Mouse (Mus musculus): ENCODE results near the gene Armh2.

- TF ChIP-seq CTCF (IDR thresholded peaks at IDR 0.05; ENCODE audit: borderline replicate concordance, insufficient read depth, low read length) = no peak
- no peak for TF ChIP-seq POLR2A (IDR thresholded peaks at IDR 0.05; ENCODE audit: low read depth, low read length)
Observed at GRCm38 (mm10) chr13:24781916-24782315, 40.9 kb downstream of the Armh2 start.

Data from embryonic fibroblast, embryonic 13.5 days (primary cell).